Mouse (Mus musculus) cerebral cortex, adult 2 months (tissue): ENCODE data around the gene Evi2.

Experiments
- WGBS: fragments of 180-500 bp; shearing (Covaris S2); methylation state at CpG from one replicate; pipeline ENCODE4 v1.1.7; 2018; 5-methylcytosine and 5-hydroxymethylcytosine counted together

Gene Evi2

DNA sequence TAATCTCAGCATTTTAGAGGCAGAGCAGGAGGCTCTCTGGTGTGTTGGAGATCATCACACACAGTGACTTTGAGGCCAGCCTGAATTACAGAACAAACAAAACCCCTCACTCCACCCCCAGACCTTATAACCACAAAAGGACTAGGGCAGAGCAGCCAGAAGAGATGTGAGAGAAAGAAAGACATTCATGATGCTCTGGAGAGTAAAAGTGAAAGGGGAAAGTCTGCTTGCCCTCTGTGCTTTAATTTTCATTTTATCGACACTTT lies 6.1 kb downstream of the Evi2 start:
- 78% methylated on average over 1 of the region's 1 CpGs for WGBS

GRCm38 (mm10) chr11:79523560-79524309 lies 6.7 kb downstream of the Evi2 start, which contains the start of gene Evi2b:
Evi2b (minus strand) TSS chr11:79523762.
- 83% methylated on average over 10 of the region's 10 CpGs for WGBS

DNA sequence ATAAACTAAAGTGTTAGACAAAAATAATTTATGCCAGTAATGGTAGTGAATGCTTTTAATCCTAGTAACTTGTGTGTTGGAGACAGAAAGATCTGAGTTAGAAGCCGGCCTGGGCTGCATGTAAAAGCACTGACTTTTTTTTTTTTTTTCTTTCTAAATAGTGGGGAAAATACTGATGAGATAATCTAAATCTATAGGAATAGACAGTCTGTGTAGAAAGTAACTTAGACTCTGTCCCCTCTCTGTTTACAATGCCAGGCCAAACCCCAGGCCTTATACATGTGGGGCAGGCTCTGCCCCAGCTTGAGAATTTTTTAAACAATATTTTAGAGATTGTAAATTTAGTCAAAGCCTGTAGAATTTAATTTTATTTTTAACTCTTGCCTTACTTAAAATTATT lies 7.4 kb downstream of the Evi2 start:
- 93% methylated on average over 1 of the region's 1 CpGs for WGBS

DNA sequence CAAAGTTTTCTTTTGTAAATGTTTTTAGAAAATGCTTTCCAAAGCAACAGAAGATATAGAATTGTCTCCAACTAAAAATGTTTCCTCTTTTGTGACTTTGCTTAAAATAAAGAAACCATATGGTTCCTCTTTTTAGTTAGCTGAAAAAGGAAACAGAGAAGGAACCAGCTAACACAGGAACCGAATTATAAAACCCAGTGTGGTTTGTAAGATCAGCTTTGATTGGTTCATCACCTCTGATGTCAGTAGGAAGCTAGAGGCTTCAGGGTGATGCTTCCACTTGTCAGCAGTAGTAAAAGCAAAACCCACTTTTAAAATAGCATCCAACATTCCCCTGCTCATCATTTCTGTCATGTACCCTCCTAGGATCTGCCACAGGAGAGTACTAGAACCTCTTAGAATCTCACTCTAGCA lies 10.5 kb downstream of the Evi2 start:
- 32% methylated on average over 1 of the region's 1 CpGs for WGBS

DNA sequence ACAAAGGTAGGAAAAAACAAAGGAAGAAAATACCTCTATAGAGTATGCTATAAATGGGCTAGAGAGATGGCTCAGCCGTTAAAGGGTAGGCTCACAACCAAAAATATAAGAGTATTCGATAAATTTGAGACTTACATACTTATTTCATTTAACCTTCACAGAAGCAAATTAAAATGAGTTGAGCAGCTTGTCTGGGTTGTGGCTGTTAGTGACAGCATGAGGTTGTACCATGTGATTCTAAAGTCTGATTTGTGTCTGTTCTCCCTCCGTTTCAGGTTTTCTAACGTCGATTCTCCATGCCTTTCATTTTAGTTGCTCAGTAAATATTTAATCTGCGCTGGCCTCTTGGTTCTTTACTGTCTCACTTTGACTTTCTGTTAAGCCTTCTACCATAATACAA lies 11.1 kb downstream of the Evi2 start:
- 43% methylated on average over 6 of the region's 6 CpGs for WGBS

- WGBS = 93% methylated on average over 2 of the region's 2 CpGs
These were observed 14.6 kb downstream of the Evi2 start for GRCm38 (mm10) chr11:79515798-79516197.

DNA sequence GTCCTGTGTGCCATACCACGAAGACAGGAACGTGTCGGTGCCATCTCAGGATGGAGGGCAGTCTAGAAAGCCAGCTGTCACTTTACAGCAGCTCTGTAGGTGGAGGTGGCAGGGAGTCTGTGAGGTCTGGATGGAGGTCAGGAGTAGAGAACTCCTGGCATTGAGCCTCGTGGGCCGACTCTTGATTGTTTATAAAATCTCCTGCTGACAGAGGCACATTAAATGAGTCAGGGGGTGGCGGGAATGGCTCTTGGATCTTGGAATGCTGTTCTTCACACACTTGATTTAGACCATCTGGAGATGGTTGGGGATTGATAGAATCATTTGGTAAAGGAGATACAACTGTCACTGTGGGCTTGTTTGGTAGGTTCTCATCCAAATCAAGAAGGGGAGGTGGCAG lies 15.1 kb downstream of the Evi2 start:
- 63% methylated on average over 6 of the region's 6 CpGs for WGBS

- 94% methylated on average over 3 of the region's 3 CpGs for WGBS
These were observed 18.4 kb downstream of the Evi2 start for GRCm38 (mm10) chr11:79511970-79512369.

DNA sequence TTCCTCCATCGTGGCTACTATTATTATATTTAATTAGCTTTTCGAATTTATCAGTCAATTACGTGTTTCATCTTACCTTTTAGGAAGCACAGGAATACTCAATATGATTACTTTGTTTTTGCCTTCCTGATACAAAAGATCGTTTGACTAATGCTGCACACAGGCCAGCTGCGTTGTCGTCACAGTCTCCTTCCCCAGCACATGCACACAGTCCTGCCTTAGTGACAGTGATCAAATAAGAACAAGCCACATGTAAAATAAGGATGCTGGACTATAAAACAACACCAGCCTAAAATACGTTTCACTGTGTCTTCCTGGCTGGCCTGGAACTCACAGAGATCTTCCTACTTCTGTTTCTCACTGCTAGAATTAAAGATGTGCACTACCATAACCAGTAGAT lies 25.9 kb downstream of the Evi2 start:
- WGBS = 40% methylated on average over 7 of the region's 7 CpGs

DNA sequence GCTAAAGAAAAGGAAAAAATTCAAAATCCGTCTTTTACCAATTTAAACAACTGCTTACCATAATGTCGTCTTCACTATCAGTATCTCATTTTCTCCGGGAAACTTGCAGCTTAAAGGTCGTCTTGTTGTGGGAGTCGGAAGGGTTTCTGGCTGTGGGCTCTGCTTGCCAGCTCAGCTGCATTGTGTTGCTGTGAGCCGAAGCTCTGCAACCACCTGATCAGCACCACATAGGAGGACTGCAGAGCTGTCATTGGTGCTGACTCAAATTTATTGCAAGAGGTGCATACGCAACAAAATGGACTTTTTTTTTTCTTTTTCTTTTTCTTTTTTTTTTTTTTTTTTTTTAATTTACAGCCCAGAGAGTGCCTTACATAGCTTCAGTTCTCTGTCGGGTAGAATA lies 26.5 kb downstream of the Evi2 start, which contains the start of gene Omg:
Gene Omg, minus strand, starts transcription at position 240 of the 400 bp plus-strand sequence.
- WGBS = 23% methylated on average over 8 of the region's 8 CpGs

- WGBS = 15% methylated on average over 2 of the region's 2 CpGs
These were observed 27.5 kb downstream of the Evi2 start for GRCm38 (mm10) chr11:79502917-79503316.

DNA sequence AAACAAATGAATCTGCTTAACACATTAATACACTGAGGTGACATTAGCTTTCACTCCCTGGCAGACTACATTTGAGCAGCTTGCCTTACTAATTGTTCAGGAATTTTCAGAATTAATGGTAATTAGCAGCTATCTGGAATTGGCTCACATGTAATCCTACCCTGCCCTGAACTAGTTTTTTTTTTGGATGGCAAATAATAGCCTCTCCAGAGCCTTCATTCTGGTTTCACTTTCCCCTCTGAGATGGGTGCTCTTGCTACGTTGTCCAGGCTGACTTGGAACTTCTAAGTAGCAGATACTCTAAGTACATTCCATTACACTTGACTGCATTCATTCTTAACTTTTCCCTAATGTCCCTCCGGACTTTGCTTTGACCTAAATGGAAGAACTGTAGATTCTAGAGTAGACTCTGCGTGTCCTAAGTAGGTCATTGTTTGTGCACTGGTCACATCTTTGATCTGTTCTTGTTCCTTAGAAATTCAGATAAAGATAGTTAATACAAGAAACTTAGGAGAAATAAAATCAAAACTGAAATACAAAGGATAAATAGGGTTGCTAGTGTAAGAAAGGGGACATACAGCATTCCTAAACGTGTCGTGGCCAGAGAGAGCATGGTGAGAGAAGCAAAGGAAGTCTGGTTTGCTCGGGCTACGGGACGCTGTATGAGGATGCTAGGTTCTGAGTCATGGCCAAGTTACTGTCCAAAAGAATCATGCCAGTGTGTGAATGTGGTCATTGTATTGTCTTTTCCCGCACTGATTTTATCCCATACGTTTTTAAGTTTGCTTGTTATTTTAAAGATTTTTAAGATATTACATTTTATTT lies 35.2 kb downstream of the Evi2 start:
- WGBS = 43% methylated on average over 10 of the region's 10 CpGs

- WGBS = 85% methylated on average over 7 of the region's 7 CpGs
These were observed 46.4 kb downstream of the Evi2 start for GRCm38 (mm10) chr11:79483876-79484528.

GRCm38 (mm10) chr11:79483392-79483791 lies 47.0 kb downstream of the Evi2 start:
- WGBS = 88% methylated on average over 6 of the region's 6 CpGs

- 34% methylated on average over 1 of the region's 1 CpGs for WGBS
These were observed 62.3 kb downstream of the Evi2 start for GRCm38 (mm10) chr11:79468097-79468496.
